Mouse (Mus musculus): Measurements from ENCODE around the gene Diras1.

- TF ChIP-seq CTCF (IDR thresholded peaks at IDR 0.05; ENCODE audit: borderline replicate concordance, control insufficient read depth, extremely low read depth, insufficient read depth, low read length, poor library complexity) (no peak), POLR2A (IDR thresholded peaks at IDR 0.05; ENCODE audit: control insufficient read depth, extremely low read depth, insufficient read depth, low read length, poor library complexity) (no peak)
Observed at GRCm38 (mm10) chr10:80981564-80982112, 43.8 kb downstream of the Diras1 start.

Measured in thymus, adult 2 months (tissue).